Mouse (Mus musculus) ovary, postnatal 14 days (tissue): ENCODE measurements around the gene Gga3.
"Not testable (repeated sequence)": the region's sequence is repeated elsewhere in the genome, so short reads cannot be mapped to it uniquely, and the experiment has no call there.

Source experiments
- DNase-seq: peaks from one replicate; pipeline ENCODE4 v3.0.0; 2022; ENCODE audit warnings: low spot score

Gga3 gene

GRCm38 (mm10) chr11:115603476-115604303 is at the start of gene Gga3, which contains the start of gene Mrps7:
Gene Gga3, minus strand, starts transcription at chr11:115604051.
Gene Mrps7, plus strand, starts transcription at chr11:115603925.
- peak; percentile 90 for DNase-seq

GRCm38 (mm10) chr11:115653194-115653593 is 49.3 kb upstream of the Gga3 start:
- DNase-seq, result no peak

- no peak for DNase-seq
Measured at GRCm38 (mm10) chr11:115651680-115652079, 47.8 kb upstream of the Gga3 start.

GRCm38 (mm10) chr11:115649706-115650105 is 45.9 kb upstream of the Gga3 start:
- DNase-seq, result no peak

GRCm38 (mm10) chr11:115647459-115647858 is 43.6 kb upstream of the Gga3 start:
- DNase-seq, result peak; percentile 54

- DNase-seq, result no peak
Measured at GRCm38 (mm10) chr11:115646439-115646838, 42.6 kb upstream of the Gga3 start.

- not testable (repeated sequence) for DNase-seq
Measured at GRCm38 (mm10) chr11:115645498-115645897, 41.6 kb upstream of the Gga3 start.

GRCm38 (mm10) chr11:115644308-115644707 is 40.5 kb upstream of the Gga3 start:
- DNase-seq, result no peak

- DNase-seq, result no peak
Measured at GRCm38 (mm10) chr11:115643265-115643664, 39.4 kb upstream of the Gga3 start.

- no peak for DNase-seq
Measured at GRCm38 (mm10) chr11:115642705-115643104, 38.9 kb upstream of the Gga3 start.

- no peak for DNase-seq
Measured at GRCm38 (mm10) chr11:115641664-115642036, 37.8 kb upstream of the Gga3 start.

- no peak for DNase-seq
Measured at GRCm38 (mm10) chr11:115640978-115641663, 37.3 kb upstream of the Gga3 start.

GRCm38 (mm10) chr11:115640311-115640828 is 36.5 kb upstream of the Gga3 start:
- DNase-seq, result no peak

GRCm38 (mm10) chr11:115639540-115639939 is 35.7 kb upstream of the Gga3 start:
- no peak for DNase-seq

- no peak for DNase-seq
Measured at GRCm38 (mm10) chr11:115638498-115639409, 34.9 kb upstream of the Gga3 start.

- no peak for DNase-seq
Measured at GRCm38 (mm10) chr11:115636960-115637359, 33.1 kb upstream of the Gga3 start.

GRCm38 (mm10) chr11:115635484-115635883 is 31.6 kb upstream of the Gga3 start:
- DNase-seq, result no peak

- no peak for DNase-seq
Measured at GRCm38 (mm10) chr11:115635041-115635440, 31.2 kb upstream of the Gga3 start.

GRCm38 (mm10) chr11:115634109-115634508 is 30.3 kb upstream of the Gga3 start:
- no peak for DNase-seq

GRCm38 (mm10) chr11:115632862-115633261 is 29.0 kb upstream of the Gga3 start:
- no peak for DNase-seq

GRCm38 (mm10) chr11:115632247-115632646 is 28.4 kb upstream of the Gga3 start:
- no peak for DNase-seq

GRCm38 (mm10) chr11:115631505-115631890 is 27.6 kb upstream of the Gga3 start:
- DNase-seq, result no peak
